Mouse (Mus musculus): Measurements from ENCODE around the gene Carnmt1. TPM values are rescaled to one million over a fixed set of nuclear protein-coding genes. Genes with fewer than 3 reads are reported as not detected.

Gene Carnmt1
- polyA plus RNA-seq, 1 experiment from 2014 or later: 24.0 TPM

DNA sequence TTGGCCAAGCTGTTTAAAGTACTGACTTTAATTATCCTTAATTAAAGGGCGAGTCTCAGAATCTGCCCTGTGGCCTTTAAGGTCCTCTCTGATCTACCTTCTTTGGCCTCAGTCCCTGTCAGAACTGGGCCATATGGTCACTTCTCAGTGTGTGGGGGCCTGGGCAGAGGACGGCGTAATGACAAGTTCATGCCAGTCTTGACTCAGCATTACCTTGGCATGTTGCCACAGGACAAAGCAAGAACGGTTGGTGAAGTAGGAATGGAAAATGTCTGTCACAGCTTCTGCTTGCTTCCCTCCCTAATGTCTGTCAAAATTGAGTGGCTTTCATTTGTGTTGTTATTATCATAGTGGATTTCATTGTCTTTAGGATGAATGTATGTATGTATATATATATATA is 18.0 kb upstream of the Carnmt1 start:
- Histone ChIP-seq H3K9me3 (ENCODE audit: low read length) (no peaks in the 10 kb centered on the region), H3K4me3 (ENCODE audit: low read length) (no peak overlapping the region), H3K27ac (ENCODE audit: low read length) (no peak overlapping the region), H3K9ac (replicated peaks; ENCODE audit: low read length) (no peak overlapping the region), H3K4me2 (replicated peaks; ENCODE audit: low read depth, low read length) (no peak overlapping the region), H3K36me3 (ENCODE audit: insufficient read depth, low read length) (no peaks in the 10 kb centered on the region), H3K27me3 (ENCODE audit: insufficient read depth, low read length) (no peaks in the 10 kb centered on the region), H3K4me1 (ENCODE audit: insufficient read depth, low read length) (no peaks in the 10 kb centered on the region)
- 69% methylated on average over 4 of the region's 4 CpGs for WGBS
- ATAC-seq (ENCODE audit: low FRiP score, low TSS enrichment): no peak

DNA sequence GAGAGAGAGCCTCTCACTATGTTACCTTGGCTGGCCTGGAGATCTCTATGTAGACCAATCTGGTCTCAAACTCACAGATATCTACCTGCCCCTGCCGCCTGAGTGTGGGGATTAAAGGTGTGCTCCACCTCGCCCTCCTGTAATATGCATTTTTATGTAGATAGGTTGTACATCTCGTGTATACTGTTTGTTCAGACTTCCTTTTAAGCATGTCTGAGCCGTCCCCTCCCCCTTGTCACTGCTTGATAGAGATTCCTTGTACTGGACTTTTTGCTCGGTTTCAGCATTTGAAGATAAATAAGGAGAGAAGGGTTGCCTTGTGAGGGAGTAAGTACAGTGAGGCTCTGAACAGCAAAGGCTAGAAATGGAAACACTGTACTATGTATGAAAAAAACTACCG is 17.5 kb upstream of the Carnmt1 start:
- Histone ChIP-seq H3K4me3 (ENCODE audit: low read length) (no peak overlapping the region), H3K27ac (ENCODE audit: low read length) (no peak overlapping the region), H3K4me2 (replicated peaks; ENCODE audit: low read depth, low read length) (no peak overlapping the region), H3K27me3 (ENCODE audit: insufficient read depth, low read length) (no peaks in the 10 kb centered on the region), H3K9me3 (ENCODE audit: low read length) (no peaks in the 10 kb centered on the region), H3K4me1 (ENCODE audit: insufficient read depth, low read length) (no peaks in the 10 kb centered on the region), H3K9ac (replicated peaks; ENCODE audit: low read length) (no peak overlapping the region), H3K36me3 (ENCODE audit: insufficient read depth, low read length) (no peaks in the 10 kb centered on the region)
- WGBS: 71% methylated on average over 6 of the region's 6 CpGs
- ATAC-seq (ENCODE audit: low FRiP score, low TSS enrichment): no peak

DNA sequence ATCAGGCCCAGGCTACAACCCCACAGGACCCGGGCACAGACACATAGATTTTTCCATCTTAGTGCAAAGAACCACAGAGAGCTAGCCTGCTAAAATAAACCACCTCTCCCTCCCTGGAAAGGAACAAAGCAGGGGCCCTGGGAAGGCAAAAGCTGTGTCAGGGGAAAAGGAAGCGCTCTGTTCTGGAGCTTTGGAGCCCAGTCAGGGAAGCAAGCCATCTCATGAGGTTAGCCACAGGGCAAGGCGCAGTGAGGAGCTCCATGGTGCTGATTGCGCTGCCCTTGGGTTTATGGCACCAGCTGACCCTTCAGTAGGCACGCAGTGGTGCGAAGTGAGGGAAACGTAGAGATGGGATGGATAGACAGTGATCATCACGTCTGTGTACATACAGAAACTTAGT is 16.2 kb upstream of the Carnmt1 start:
- Histone ChIP-seq H3K4me3 (ENCODE audit: low read length) (no peak overlapping the region), H3K27me3 (ENCODE audit: insufficient read depth, low read length) (no peaks in the 10 kb centered on the region), H3K4me2 (replicated peaks; ENCODE audit: low read depth, low read length) (no peak overlapping the region), H3K4me1 (ENCODE audit: insufficient read depth, low read length) (peaks cover 5% of the 10 kb centered on the region; the same call in 1 of the 2 replicates), H3K27ac (ENCODE audit: low read length) (no peak overlapping the region), H3K9ac (replicated peaks; ENCODE audit: low read length) (no peak overlapping the region), H3K9me3 (ENCODE audit: low read length) (no peaks in the 10 kb centered on the region), H3K36me3 (ENCODE audit: insufficient read depth, low read length) (no peaks in the 10 kb centered on the region)
- WGBS: 80% methylated on average over 8 of the region's 8 CpGs
- ATAC-seq (ENCODE audit: low FRiP score, low TSS enrichment): no peak

DNA sequence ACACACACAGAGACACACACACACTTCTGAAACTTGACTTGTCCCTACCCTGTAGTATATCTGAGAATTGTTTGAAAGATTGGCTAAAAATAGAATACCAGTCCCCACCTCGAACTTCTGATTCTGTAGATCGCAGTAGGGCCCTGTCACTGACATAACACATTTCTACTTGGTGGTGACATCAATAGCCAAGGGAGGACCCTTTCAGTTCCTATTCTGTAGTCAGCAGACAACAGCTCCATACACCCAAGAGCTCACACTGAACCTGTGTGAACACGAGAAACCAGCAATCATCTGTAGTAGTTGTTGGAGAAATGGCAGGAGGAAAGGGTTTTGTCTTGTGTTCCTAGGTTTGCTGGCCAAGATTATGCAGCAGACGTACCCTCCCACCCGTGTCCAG is 15.6 kb upstream of the Carnmt1 start:
- Histone ChIP-seq H3K9ac (replicated peaks; ENCODE audit: low read length) (no peak overlapping the region), H3K36me3 (ENCODE audit: insufficient read depth, low read length) (no peaks in the 10 kb centered on the region), H3K9me3 (ENCODE audit: low read length) (no peaks in the 10 kb centered on the region), H3K27me3 (ENCODE audit: insufficient read depth, low read length) (no peaks in the 10 kb centered on the region), H3K27ac (ENCODE audit: low read length) (no peak overlapping the region), H3K4me3 (ENCODE audit: low read length) (no peak overlapping the region), H3K4me1 (ENCODE audit: insufficient read depth, low read length) (peaks cover 5% of the 10 kb centered on the region; the same call in 1 of the 2 replicates), H3K4me2 (replicated peaks; ENCODE audit: low read depth, low read length) (no peak overlapping the region)
- 78% methylated on average over 5 of the region's 5 CpGs for WGBS
- no peak for ATAC-seq (ENCODE audit: low FRiP score, low TSS enrichment)

DNA sequence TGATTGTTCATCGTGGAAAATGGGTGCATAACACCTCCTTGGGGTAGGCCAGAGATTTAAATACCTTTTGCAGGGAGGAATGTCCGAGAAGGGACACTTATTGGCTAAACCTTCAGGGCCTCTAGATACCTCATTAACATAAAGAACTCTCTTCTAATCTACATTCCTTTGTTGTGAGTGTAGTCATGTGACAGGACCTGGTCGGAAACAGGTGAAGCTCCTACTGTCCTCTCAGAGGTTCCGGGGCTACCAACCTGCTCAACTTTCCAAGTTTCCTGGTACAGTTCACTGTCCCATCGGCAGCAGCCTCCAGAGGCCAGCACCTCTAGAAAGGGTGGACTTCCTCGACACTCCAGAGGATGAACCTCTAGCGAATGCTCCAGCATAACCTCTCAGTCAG is 14.6 kb upstream of the Carnmt1 start:
- H3K4me1 ChIP-seq (ENCODE audit: insufficient read depth, low read length): peaks cover 5% of the 10 kb centered on the region; the same call in 1 of the 2 replicates
- no peaks in the 10 kb centered on the region for H3K36me3 ChIP-seq (ENCODE audit: insufficient read depth, low read length)
- no peak overlapping the region for H3K27ac ChIP-seq (ENCODE audit: low read length)
- no peak overlapping the region for H3K4me2 ChIP-seq (replicated peaks; ENCODE audit: low read depth, low read length)
- H3K9me3 ChIP-seq (ENCODE audit: low read length): no peaks in the 10 kb centered on the region
- 83% methylated on average over 7 of the region's 7 CpGs for WGBS
- no peak overlapping the region for H3K4me3 ChIP-seq (ENCODE audit: low read length)
- no peaks in the 10 kb centered on the region for H3K27me3 ChIP-seq (ENCODE audit: insufficient read depth, low read length)
- no peak for ATAC-seq (ENCODE audit: low FRiP score, low TSS enrichment)
- H3K9ac ChIP-seq (replicated peaks; ENCODE audit: low read length): no peak overlapping the region

DNA sequence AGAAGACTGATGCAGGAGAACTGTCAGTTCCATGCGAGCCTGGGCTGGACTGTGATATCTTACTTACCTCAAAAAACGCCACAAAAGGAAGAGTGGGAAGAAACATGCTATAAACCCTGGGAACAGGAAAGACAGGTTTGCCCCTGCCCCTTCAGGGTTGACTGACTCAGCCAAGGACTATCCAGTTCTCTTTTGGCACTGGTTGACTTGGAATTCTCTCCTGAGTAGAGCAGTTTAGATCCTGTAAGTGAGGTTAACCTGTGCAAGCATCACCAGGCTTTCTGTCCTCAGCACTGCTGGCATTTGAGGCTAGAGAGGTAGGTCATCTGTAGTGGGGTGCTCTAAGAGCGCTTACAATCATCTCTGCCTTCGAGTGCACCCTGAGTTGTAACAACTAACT is 12.1 kb upstream of the Carnmt1 start:
- Histone ChIP-seq H3K36me3 (ENCODE audit: insufficient read depth, low read length) (no peaks in the 10 kb centered on the region), H3K27ac (ENCODE audit: low read length) (peak overlapping the region; percentile 8; the same call in 1 of the 2 replicates), H3K9ac (replicated peaks; ENCODE audit: low read length) (no peak overlapping the region), H3K4me3 (ENCODE audit: low read length) (no peak overlapping the region), H3K4me2 (replicated peaks; ENCODE audit: low read depth, low read length) (no peak overlapping the region), H3K9me3 (ENCODE audit: low read length) (no peaks in the 10 kb centered on the region), H3K4me1 (ENCODE audit: insufficient read depth, low read length) (peaks cover 5% of the 10 kb centered on the region; the same call in 1 of the 2 replicates), H3K27me3 (ENCODE audit: insufficient read depth, low read length) (no peaks in the 10 kb centered on the region)
- ATAC-seq (ENCODE audit: low FRiP score, low TSS enrichment): peak; percentile 59; the same call in 1 of the 2 replicates
- 63% methylated on average over 4 of the region's 4 CpGs for WGBS

DNA sequence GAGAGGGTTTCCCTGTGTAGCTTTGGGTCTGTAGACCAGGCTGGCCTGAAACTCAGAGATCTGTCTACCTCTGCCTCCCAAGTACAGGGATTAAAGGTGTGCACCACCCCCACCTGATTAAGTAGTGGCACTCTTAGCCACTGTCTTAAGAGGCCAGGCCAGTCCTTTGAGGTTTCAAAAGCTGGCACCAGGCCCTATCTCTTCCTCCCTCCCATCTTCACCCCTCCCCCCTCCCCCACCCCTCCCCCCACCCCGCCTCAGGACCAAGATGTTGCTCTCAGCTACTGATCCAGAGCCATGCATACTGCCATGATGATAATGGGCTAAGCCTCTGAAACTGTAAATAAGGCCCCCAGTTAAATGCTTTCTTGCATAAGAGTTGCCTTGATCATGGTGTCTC is 11.2 kb upstream of the Carnmt1 start:
- H3K27ac ChIP-seq (ENCODE audit: low read length): no peak overlapping the region
- H3K9me3 ChIP-seq (ENCODE audit: low read length): no peaks in the 10 kb centered on the region
- H3K4me2 ChIP-seq (replicated peaks; ENCODE audit: low read depth, low read length): no peak overlapping the region
- no peak overlapping the region for H3K9ac ChIP-seq (replicated peaks; ENCODE audit: low read length)
- peaks cover 5% of the 10 kb centered on the region; the same call in 1 of the 2 replicates for H3K4me1 ChIP-seq (ENCODE audit: insufficient read depth, low read length)
- ATAC-seq (ENCODE audit: low FRiP score, low TSS enrichment): no peak
- H3K36me3 ChIP-seq (ENCODE audit: insufficient read depth, low read length): no peaks in the 10 kb centered on the region
- H3K27me3 ChIP-seq (ENCODE audit: insufficient read depth, low read length): no peaks in the 10 kb centered on the region
- no CpG with 5 or more reads among the region's 1 CpGs for WGBS
- H3K4me3 ChIP-seq (ENCODE audit: low read length): no peak overlapping the region

DNA sequence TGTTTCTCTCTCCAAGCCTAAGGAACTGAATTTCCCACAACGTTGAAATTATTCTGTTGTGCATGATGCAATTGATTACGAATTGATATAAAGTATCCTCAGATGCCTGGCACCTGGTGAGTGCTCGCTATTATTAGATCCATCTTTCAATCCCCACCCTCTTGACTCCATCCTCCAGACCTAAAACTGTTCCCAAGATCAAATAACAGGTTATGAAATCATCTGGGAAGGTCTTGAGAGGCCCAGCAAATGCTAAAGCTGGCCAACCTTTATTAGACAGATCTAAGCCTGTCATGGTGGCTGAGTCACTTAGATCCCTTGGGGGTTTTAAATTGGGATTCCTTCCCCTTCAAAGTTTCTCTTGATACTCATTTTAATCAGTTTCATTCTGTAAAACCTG is 10.1 kb upstream of the Carnmt1 start:
- Histone ChIP-seq H3K4me2 (replicated peaks; ENCODE audit: low read depth, low read length) (no peak overlapping the region), H3K36me3 (ENCODE audit: insufficient read depth, low read length) (no peaks in the 10 kb centered on the region), H3K9me3 (ENCODE audit: low read length) (no peaks in the 10 kb centered on the region), H3K27ac (ENCODE audit: low read length) (no peak overlapping the region), H3K4me1 (ENCODE audit: insufficient read depth, low read length) (peaks cover 5% of the 10 kb centered on the region; the same call in 1 of the 2 replicates), H3K9ac (replicated peaks; ENCODE audit: low read length) (no peak overlapping the region), H3K4me3 (ENCODE audit: low read length) (no peak overlapping the region), H3K27me3 (ENCODE audit: insufficient read depth, low read length) (no peaks in the 10 kb centered on the region)
- ATAC-seq (ENCODE audit: low FRiP score, low TSS enrichment): no peak
- WGBS: 87% methylated on average over 3 of the region's 3 CpGs

DNA sequence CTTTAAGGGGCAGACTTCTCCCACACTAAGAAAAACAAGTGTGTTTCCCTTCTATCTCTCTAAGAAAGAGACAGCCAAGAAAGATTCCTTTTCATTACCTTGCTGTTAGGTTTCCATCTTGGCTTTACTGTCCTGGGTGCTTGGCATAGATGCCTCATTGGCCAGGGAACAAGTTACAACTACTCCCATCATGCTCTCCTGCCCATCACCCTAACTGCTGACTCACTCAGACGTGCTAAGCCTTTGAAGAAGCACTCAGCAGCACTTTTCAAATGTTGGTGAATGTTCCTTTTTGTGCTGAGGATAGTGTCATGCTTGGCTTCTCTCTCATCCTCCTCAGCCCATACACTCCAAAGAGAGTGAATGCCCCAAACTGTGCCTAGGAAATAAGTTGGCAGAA is 8.9 kb upstream of the Carnmt1 start:
- H3K9ac ChIP-seq (replicated peaks; ENCODE audit: low read length): no peak overlapping the region
- H3K4me2 ChIP-seq (replicated peaks; ENCODE audit: low read depth, low read length): no peak overlapping the region
- H3K4me3 ChIP-seq (ENCODE audit: low read length): no peak overlapping the region
- no peaks in the 10 kb centered on the region for H3K27me3 ChIP-seq (ENCODE audit: insufficient read depth, low read length)
- 43% methylated on average over 1 of the region's 1 CpGs for WGBS
- no peaks in the 10 kb centered on the region for H3K36me3 ChIP-seq (ENCODE audit: insufficient read depth, low read length)
- no peak overlapping the region for H3K27ac ChIP-seq (ENCODE audit: low read length)
- H3K9me3 ChIP-seq (ENCODE audit: low read length): no peaks in the 10 kb centered on the region
- no peak for ATAC-seq (ENCODE audit: low FRiP score, low TSS enrichment)
- H3K4me1 ChIP-seq (ENCODE audit: insufficient read depth, low read length): peaks cover 5% of the 10 kb centered on the region; the same call in 1 of the 2 replicates

DNA sequence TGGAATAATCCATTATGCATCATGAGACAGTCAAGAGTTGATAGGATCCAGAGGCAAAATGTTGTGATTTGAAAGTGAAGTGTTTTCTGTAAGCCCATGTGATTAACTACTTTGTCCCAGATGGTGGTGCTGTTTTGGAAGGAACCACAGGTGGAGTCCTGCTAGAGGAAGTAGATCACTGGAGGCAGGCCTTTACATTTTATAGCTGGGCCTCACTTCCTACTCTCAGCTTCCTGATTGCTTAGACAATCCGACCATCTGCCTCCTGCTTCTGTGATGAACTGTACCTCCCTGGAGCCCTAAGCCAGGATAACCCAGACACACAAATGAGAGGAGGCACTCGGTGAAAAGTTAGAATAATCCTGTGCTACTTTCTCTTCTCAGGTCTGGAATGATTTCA is 6.7 kb upstream of the Carnmt1 start:
- no peaks in the 10 kb centered on the region for H3K4me1 ChIP-seq (ENCODE audit: insufficient read depth, low read length)
- 59% methylated on average over 2 of the region's 2 CpGs for WGBS

More for the DNA sequence above, 6.7 kb upstream of the Carnmt1 start:
- H3K9me3 ChIP-seq (ENCODE audit: low read length): no peaks in the 10 kb centered on the region
- H3K4me3 ChIP-seq (ENCODE audit: low read length): no peak overlapping the region
- ATAC-seq (ENCODE audit: low FRiP score, low TSS enrichment): no peak
- no peak overlapping the region for H3K27ac ChIP-seq (ENCODE audit: low read length)
- no peaks in the 10 kb centered on the region for H3K27me3 ChIP-seq (ENCODE audit: insufficient read depth, low read length)
- no peak overlapping the region for H3K9ac ChIP-seq (replicated peaks; ENCODE audit: low read length)
- no peaks in the 10 kb centered on the region for H3K36me3 ChIP-seq (ENCODE audit: insufficient read depth, low read length)
- H3K4me2 ChIP-seq (replicated peaks; ENCODE audit: low read depth, low read length): no peak overlapping the region

All from kidney, embryonic 16.5 days (tissue).